Mouse (Mus musculus): ENCODE measurements around the gene Ccl22.

DNA sequence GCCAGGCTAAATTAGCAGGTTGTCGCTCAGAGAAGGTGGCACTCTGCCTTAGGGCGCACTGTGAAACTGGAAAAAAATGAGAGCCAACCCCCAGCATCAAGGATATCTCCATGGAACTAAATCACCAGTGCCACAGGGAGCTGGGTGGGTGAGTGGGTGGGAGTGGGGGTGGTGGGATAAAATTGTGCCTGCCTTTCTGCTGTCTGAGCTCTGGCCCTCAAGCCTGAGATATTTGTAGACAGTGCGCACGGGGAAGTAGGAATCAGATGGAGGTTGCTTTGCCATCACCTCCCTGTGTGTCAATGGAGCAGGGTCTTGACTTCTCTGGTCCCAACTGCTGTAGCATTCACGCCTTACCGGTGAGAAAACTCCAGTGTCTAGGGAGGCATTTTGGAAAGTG, 27.7 kb downstream of the Ccl22 start:
- TF ChIP-seq POLR2A (IDR thresholded peaks at IDR 0.05; ENCODE audit: insufficient read depth, low read depth, low read length) (no peak), CTCF (IDR thresholded peaks at IDR 0.05; ENCODE audit: insufficient read depth, low read depth, low read length) (no peak)

Data from olfactory bulb, adult 2 months (tissue).